Mouse (Mus musculus) left cerebral cortex, postnatal 4 days (tissue): ENCODE results near the gene Tle2. TPM values are rescaled to one million over a fixed set of nuclear protein-coding genes. Genes with fewer than 3 reads are reported as not detected.

Experiments
- DNase-seq: peaks from one replicate; pipeline ENCODE4 v3.0.0-alpha.2; 2022
- intact Hi-C: fragments of 180-260 bp; cut with DNase I; formaldehyde crosslinking; loops from one replicate; pipeline ENCODE4 v1.15.1; 2025
- total RNA-seq, 2 experiments: library from RNA; stranded (reverse); gene quantifications; 2 replicates each; pipeline ENCODE4 v1.2.3; 2021

Gene Tle2
- total RNA-seq, 2 experiments from 2014 or later: 34.0 to 44.5 TPM

- no peak for DNase-seq
- intact Hi-C loops: no loop called here
Observed at GRCm38 (mm10) chr10:81572133-81572671, 2.2 kb upstream of the Tle2 start.

GRCm38 (mm10) chr10:81572975-81573374 lies 1.4 kb upstream of the Tle2 start:
- intact Hi-C loops: no loop called here

GRCm38 (mm10) chr10:81575208-81575631 lies 859 bp downstream of the Tle2 start:
- DNase-seq: peak; percentile 43
- intact Hi-C loops: no loop called here

More at GRCm38 (mm10) chr10:81572975-81573374, 1.4 kb upstream of the Tle2 start:
- peak; percentile 59 for DNase-seq

- intact Hi-C loops: no loop called here
- no peak for DNase-seq
Observed at GRCm38 (mm10) chr10:81575695-81576094, 1.3 kb downstream of the Tle2 start.

- DNase-seq: no peak
- intact Hi-C loops: no loop called here
Observed at GRCm38 (mm10) chr10:81579967-81580366, 5.6 kb downstream of the Tle2 start.

- DNase-seq: no peak
- intact Hi-C loops: no loop called here
Observed at GRCm38 (mm10) chr10:81580441-81581070, 6.2 kb downstream of the Tle2 start.

- intact Hi-C loops: no loop called here
- DNase-seq: no peak
Observed at GRCm38 (mm10) chr10:81583347-81583746, 9.0 kb downstream of the Tle2 start.

GRCm38 (mm10) chr10:81588739-81589138 lies 14.4 kb downstream of the Tle2 start:
- DNase-seq: no peak
- intact Hi-C loops: no loop called here

- DNase-seq: peak; percentile 51
- intact Hi-C loops: no loop called here
Observed at GRCm38 (mm10) chr10:81591846-81592245, 17.5 kb downstream of the Tle2 start.

- intact Hi-C loops: no loop called here
- no peak for DNase-seq
Observed at GRCm38 (mm10) chr10:81592631-81593030, 18.3 kb downstream of the Tle2 start.

GRCm38 (mm10) chr10:81593223-81593622 lies 18.9 kb downstream of the Tle2 start:
- intact Hi-C loops: no loop called here

GRCm38 (mm10) chr10:81593935-81594334 lies 19.6 kb downstream of the Tle2 start:
- no peak for DNase-seq
- intact Hi-C loops: no loop called here

More at GRCm38 (mm10) chr10:81593223-81593622, 18.9 kb downstream of the Tle2 start:
- DNase-seq: no peak

- intact Hi-C loops: no loop called here
- DNase-seq: no peak
Observed at GRCm38 (mm10) chr10:81595599-81595998, 21.2 kb downstream of the Tle2 start.

GRCm38 (mm10) chr10:81596611-81597010 lies 22.2 kb downstream of the Tle2 start:
- intact Hi-C loops: no loop called here
- no peak for DNase-seq

- peak; percentile 82 for DNase-seq
- intact Hi-C loops: no loop called here
Observed at GRCm38 (mm10) chr10:81597137-81597950, 23.0 kb downstream of the Tle2 start.

GRCm38 (mm10) chr10:81598342-81598741 lies 24.0 kb downstream of the Tle2 start:
- intact Hi-C loops: no loop called here
- DNase-seq: no peak

- intact Hi-C loops: no loop called here
Observed at GRCm38 (mm10) chr10:81598871-81599270, 24.5 kb downstream of the Tle2 start.

GRCm38 (mm10) chr10:81599630-81600029 lies 25.3 kb downstream of the Tle2 start:
- intact Hi-C loops: loop anchor here (5.0 kb wide), 1 partner anchor 97 kb away; the partner anchor contains the start of gene S1pr4
- DNase-seq: no peak

More at GRCm38 (mm10) chr10:81598871-81599270, 24.5 kb downstream of the Tle2 start:
- DNase-seq: no peak

- intact Hi-C loops: loop anchor here (5.0 kb wide), 1 partner anchor 98 kb away; the partner anchor contains the start of gene S1pr4
- DNase-seq: no peak
Observed at GRCm38 (mm10) chr10:81600096-81600495, 25.7 kb downstream of the Tle2 start.

GRCm38 (mm10) chr10:81600738-81601203 lies 26.4 kb downstream of the Tle2 start, which contains the start of gene Tle6:
TSS of gene Tle6 (minus strand) at chr10:81601073.
- intact Hi-C loops: loop anchor here (5.0 kb wide), 1 partner anchor 98 kb away; the partner anchor contains the start of gene S1pr4
- peak; percentile 97 for DNase-seq

- intact Hi-C loops: loop anchor here (5.0 kb wide), 1 partner anchor 99 kb away; the partner anchor contains the start of gene S1pr4
Observed at GRCm38 (mm10) chr10:81601396-81601905, 27.1 kb downstream of the Tle2 start.

More at GRCm38 (mm10) chr10:81601396-81601905, 27.1 kb downstream of the Tle2 start:
- no peak for DNase-seq
